Mouse (Mus musculus) thymus, adult 2 months (tissue): ENCODE results near the gene Aldh1l1. TPM values are rescaled to one million over a fixed set of nuclear protein-coding genes. Genes with fewer than 3 reads are reported as not detected.

Source experiments
- DNase-seq: peaks from one replicate; pipeline ENCODE4 v3.0.0; 2021
- H3K27ac ChIP-seq: fragments of 200-500 bp; 2 replicates; pipeline ENCODE4 v1.5.1; 2012; ENCODE audit warnings: low read length, control low read depth; ENCODE audit not compliant: control insufficient read depth, insufficient read depth
- H3K27me3 ChIP-seq: fragments of 200-500 bp; 2 replicates; pipeline ENCODE4 v1.6.1; 2012; ENCODE audit warnings: mild to moderate bottlenecking, low read length, moderate library complexity, mixed read lengths; ENCODE audit not compliant: control insufficient read depth, insufficient read depth
- H3K36me3 ChIP-seq: fragments of 200-500 bp; 2 replicates; pipeline ENCODE4 v1.6.1; 2012; ENCODE audit warnings: mild to moderate bottlenecking, low read length, moderate library complexity; ENCODE audit not compliant: control insufficient read depth, insufficient read depth
- H3K4me1 ChIP-seq: fragments of 200-500 bp; replicated peaks from 2 replicates; pipeline ENCODE4 v1.6.1; 2012; ENCODE audit warnings: low read length; ENCODE audit not compliant: control insufficient read depth, insufficient read depth
- H3K4me3 ChIP-seq: fragments of 200-500 bp; 2 replicates; pipeline ENCODE4 v1.5.1; 2012; ENCODE audit warnings: mild to moderate bottlenecking, low read length, control low read depth, moderate library complexity; ENCODE audit not compliant: control insufficient read depth, insufficient read depth
- CTCF ChIP-seq: fragments of 200-500 bp; IDR thresholded peaks from 2 replicates; pipeline ENCODE4 v1.5.1; 2012; ENCODE audit warnings: mild to moderate bottlenecking, control low read depth, low read length, moderate library complexity, borderline replicate concordance; ENCODE audit not compliant: control insufficient read depth, poor library complexity, insufficient read depth; ENCODE audit errors: extremely low read depth
- POLR2A ChIP-seq: fragments of 200-500 bp; IDR thresholded peaks from 2 replicates; pipeline ENCODE4 v1.6.1; 2012; ENCODE audit warnings: mild to moderate bottlenecking, low read length, control low read depth, moderate library complexity; ENCODE audit not compliant: control insufficient read depth, poor library complexity, insufficient read depth; ENCODE audit errors: extremely low read depth
- WGBS: fragments of 180-500 bp; shearing (Covaris S2); methylation state at CpG from one replicate; pipeline ENCODE4 v1.1.7; 2018; 5-methylcytosine and 5-hydroxymethylcytosine counted together
- polyA plus RNA-seq: library from polyadenylated mRNA; depleted of rRNA; stranded (reverse); fragments of >200 nt; gene quantifications from 2 replicates; pipeline ENCODE4 v1.2.3, GENCODE M21; 2012

Aldh1l1 gene
- polyA plus RNA-seq, 1 experiment = 14.8 TPM

DNA sequence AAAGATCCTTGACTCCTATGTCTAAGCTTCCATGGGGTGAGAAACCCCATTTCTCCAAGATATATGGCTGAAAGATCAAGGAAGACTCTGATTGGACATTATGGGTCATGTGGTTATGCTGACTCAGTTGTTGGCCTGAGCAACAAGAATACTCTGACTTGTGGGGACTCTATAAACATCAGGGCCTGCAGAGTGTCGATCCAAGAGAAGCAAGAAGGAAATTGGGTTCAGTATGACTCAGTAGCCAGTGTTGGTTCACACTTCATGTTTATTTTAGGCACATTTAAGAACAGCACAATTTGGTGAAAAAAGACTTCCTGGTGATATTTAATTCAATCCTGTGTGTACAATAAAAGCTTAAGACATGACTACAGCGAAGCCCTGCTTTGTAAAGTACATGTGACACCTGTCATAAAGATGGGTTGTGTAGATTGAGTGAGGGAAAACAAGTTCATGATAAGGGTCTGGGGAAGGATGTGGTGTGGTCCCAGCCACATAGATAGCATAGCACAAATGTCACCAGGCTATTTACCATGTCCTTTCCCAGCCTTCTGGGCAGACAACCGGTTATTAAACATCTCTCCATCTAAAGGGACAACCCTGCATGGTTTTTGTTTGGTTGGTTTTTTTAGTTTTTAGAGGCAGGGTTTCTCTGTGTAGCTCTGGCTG lies 74.3 kb downstream of the Aldh1l1 start:
- H3K4me3 ChIP-seq = no peak overlapping the region
- no peak for DNase-seq
- 61% methylated on average over 3 of the region's 3 CpGs for WGBS
- H3K27me3 ChIP-seq = no peaks in the 10 kb centered on the region
- no peak overlapping the region for H3K27ac ChIP-seq
- TF ChIP-seq CTCF = no peak
- TF ChIP-seq POLR2A = no peak
- H3K4me1 ChIP-seq = no peaks in the 10 kb centered on the region
- no peaks in the 10 kb centered on the region for H3K36me3 ChIP-seq

GRCm38 (mm10) chr6:90561234-90561781 lies 75.1 kb downstream of the Aldh1l1 start:
- WGBS = 86% methylated on average over 2 of the region's 2 CpGs
- no peak for TF ChIP-seq POLR2A
- TF ChIP-seq CTCF = no peak
- Histone ChIP-seq H3K4me3 (no peak overlapping the region), H3K27ac (no peak overlapping the region), H3K36me3 (no peaks in the 10 kb centered on the region), H3K27me3 (no peaks in the 10 kb centered on the region), H3K4me1 (no peaks in the 10 kb centered on the region)
- no peak for DNase-seq

- H3K4me3 ChIP-seq = no peak overlapping the region
- H3K27me3 ChIP-seq = no peaks in the 10 kb centered on the region
- H3K27ac ChIP-seq = no peak overlapping the region
- TF ChIP-seq CTCF (no peak), POLR2A (no peak)
- H3K4me1 ChIP-seq = no peaks in the 10 kb centered on the region
- 93% methylated on average over 9 of the region's 9 CpGs for WGBS
- DNase-seq = no peak
- no peaks in the 10 kb centered on the region for H3K36me3 ChIP-seq
These were observed 78.0 kb downstream of the Aldh1l1 start for GRCm38 (mm10) chr6:90564240-90564639.

DNA sequence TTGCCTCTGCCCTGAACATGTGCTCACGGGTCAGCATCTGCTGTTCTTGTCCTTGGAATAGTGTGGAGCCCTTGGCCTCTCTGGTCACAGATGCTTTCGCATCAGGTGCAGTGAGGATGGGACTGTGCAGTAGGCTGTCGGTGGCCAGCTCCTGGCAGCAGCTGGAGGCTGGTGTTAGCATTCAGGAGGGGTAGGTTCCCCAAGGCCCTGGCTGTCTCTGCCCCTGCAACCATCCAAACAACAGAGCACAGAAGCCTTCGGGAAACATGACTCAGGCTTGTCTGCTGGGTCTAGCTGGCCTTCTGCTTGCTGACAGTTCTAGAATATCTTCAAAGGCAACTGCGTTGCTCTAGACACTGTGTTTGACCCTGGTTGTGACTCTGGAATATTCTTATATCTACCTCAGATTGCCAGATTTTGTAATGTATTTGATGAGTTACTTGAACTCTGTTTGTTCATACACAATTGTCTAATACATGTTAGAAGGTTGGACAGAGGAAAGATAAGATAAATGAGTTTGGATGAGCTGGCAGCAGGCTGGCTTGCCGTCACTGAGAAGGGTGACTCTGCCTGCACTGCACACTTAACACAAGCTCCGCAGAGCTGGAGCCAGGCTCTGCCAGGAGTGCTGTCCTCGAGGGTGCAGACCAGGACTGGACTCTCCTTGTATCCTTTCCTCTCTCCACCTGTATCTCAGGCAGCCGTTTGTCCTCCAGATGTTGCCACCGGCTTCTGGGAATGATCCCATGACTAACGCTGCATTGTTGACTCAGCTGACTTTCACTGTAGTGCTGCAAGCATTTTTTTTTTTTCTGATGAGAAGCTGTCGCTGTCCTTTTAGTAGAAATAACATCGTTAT lies 79.4 kb downstream of the Aldh1l1 start:
- WGBS = 88% methylated on average over 13 of the region's 13 CpGs
- Histone ChIP-seq H3K27me3 (no peaks in the 10 kb centered on the region), H3K36me3 (no peaks in the 10 kb centered on the region), H3K4me1 (no peaks in the 10 kb centered on the region), H3K4me3 (no peak overlapping the region), H3K27ac (no peak overlapping the region)
- no peak for DNase-seq
- TF ChIP-seq CTCF (no peak), POLR2A (no peak)

- no peak for DNase-seq
- H3K27me3 ChIP-seq = no peaks in the 10 kb centered on the region
These were observed 81.3 kb downstream of the Aldh1l1 start for GRCm38 (mm10) chr6:90567486-90567885.

GRCm38 (mm10) chr6:90567928-90568327 lies 81.7 kb downstream of the Aldh1l1 start:
- Histone ChIP-seq H3K36me3 (no peaks in the 10 kb centered on the region), H3K27me3 (no peaks in the 10 kb centered on the region), H3K27ac (no peak overlapping the region), H3K4me1 (no peaks in the 10 kb centered on the region), H3K4me3 (no peak overlapping the region)
- DNase-seq = no peak
- TF ChIP-seq CTCF (no peak), POLR2A (no peak)
- WGBS = 90% methylated on average over 3 of the region's 3 CpGs

More at GRCm38 (mm10) chr6:90567486-90567885, 81.3 kb downstream of the Aldh1l1 start:
- Histone ChIP-seq H3K36me3 (no peaks in the 10 kb centered on the region), H3K4me3 (no peak overlapping the region), H3K27ac (no peak overlapping the region), H3K4me1 (no peaks in the 10 kb centered on the region)
- 93% methylated on average over 3 of the region's 3 CpGs for WGBS
- no peak for TF ChIP-seq CTCF
- no peak for TF ChIP-seq POLR2A
